In the genomic region with DNA sequence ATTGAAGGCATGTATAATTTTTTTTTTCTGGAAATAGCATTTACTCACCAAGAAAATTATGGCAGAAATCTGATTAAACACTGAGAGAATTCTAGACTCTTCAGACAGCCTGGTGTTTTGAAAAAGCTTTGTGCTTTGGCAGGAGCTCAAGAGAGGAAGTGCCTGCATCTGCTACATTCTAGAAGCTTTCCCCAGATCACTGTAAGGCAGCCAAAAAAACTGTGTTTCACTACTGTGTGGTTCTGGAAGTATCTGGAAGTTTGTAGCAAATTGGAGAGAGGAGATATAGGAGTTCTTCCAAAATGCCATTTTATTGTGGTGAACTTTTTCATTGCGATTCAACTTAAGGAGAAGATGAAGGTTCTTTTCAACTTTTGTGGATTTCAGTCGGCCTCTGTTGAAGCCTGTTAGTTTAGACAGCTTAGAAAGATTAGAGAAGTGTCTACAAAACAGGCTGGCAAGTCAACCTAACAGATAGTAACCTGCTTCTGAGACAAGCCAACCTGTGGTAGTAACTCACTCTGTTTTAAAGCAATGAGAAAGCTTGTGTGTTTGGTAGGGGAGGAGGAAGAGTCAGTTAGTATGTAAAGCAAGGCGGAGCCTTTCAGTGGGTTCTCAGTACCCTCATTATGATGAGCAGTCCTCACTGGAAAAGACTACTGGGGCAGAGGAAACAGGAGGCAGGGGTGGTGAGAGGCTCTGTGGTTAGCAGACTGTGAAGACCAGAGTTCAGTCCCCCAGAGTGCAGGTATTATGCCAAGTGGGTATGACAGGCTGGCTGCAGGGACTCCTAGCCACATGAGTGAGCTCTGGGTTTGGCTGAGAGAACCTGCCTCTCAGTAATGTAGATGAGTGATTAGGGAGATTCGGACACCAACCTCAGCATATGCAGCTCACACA, we compare ENCODE assay signal across 9 mouse cellular contexts. TPM values are rescaled to one million over a fixed set of nuclear protein-coding genes. Genes with fewer than 3 reads are reported as not detected.
DNase-seq lines count a peak whose midpoint lies in the region; ATAC-seq and TF ChIP-seq lines count a peak whose summit lies in the region.
"Had no signal": no experiment of that assay in that cellular context is flagged by ENCODE, and none has a peak within 500 bp of the region (broad histone marks: within the 10 kb centered on the region; RNA-seq: fewer than 3 reads in every experiment).

No protein-coding gene starts in this region.

- no peaks in the 10 kb centered on the region for H3K9me3 ChIP-seq in hindbrain, postnatal 0 days (ENCODE audit: low read length)
- H3K9me3 ChIP-seq in hindbrain, embryonic 13.5 days: no peaks in the 10 kb centered on the region
- H3K9me3 ChIP-seq in intestine, embryonic 15.5 days: no peaks in the 10 kb centered on the region

- no peak for TF ChIP-seq CTCF in hindbrain, postnatal 0 days (IDR thresholded peaks at IDR 0.05; ENCODE audit: low read depth)
- TF ChIP-seq CTCF in bone marrow macrophage, adult 2 months (IDR thresholded peaks at IDR 0.05; ENCODE audit: low read depth, low read length): no peak

- H3K36me3 ChIP-seq in hindbrain, postnatal 0 days (ENCODE audit: insufficient read depth, low read length): peaks cover 12% of the 10 kb centered on the region; the same call in 1 of the 2 replicates
- H3K36me3 ChIP-seq in hindbrain, embryonic 13.5 days: peaks cover 16% of the 10 kb centered on the region
- peaks cover 13% of the 10 kb centered on the region for H3K36me3 ChIP-seq in intestine, embryonic 15.5 days

- no peak for ATAC-seq in hindbrain, postnatal 0 days
- no peak for ATAC-seq in hindbrain, embryonic 13.5 days (ENCODE audit: low FRiP score)
- ATAC-seq in intestine, embryonic 15.5 days: no peak

- H3K4me2 ChIP-seq in hindbrain, postnatal 0 days (ENCODE audit: low read depth, low read length): no peak overlapping the region
- no peak overlapping the region for H3K4me2 ChIP-seq in hindbrain, embryonic 13.5 days
- H3K4me2 ChIP-seq in intestine, embryonic 15.5 days (replicated peaks): no peak overlapping the region

- H3K4me3 ChIP-seq in hindbrain, postnatal 0 days (ENCODE audit: low read length): no peak overlapping the region
- no peak overlapping the region for H3K4me3 ChIP-seq in hindbrain, embryonic 13.5 days
- H3K4me3 ChIP-seq in bone marrow macrophage, adult 2 months (ENCODE audit: insufficient read depth, low read length): no peak overlapping the region
- H3K4me3 ChIP-seq in intestine, embryonic 15.5 days (replicated peaks): no peak overlapping the region

- 70% methylated on average over 4 of the region's 4 CpGs for WGBS in hindbrain, postnatal 0 days
- 85% methylated on average over 4 of the region's 4 CpGs for WGBS in hindbrain, embryonic 13.5 days
- 70% methylated on average over 4 of the region's 4 CpGs for WGBS in intestine, embryonic 15.5 days

- no peaks in the 10 kb centered on the region; the same call in 1 of the 2 replicates for H3K4me1 ChIP-seq in hindbrain, postnatal 0 days (ENCODE audit: insufficient read depth, low read length)
- 0 out of 2 replicates have a peak, but pooled peaks cover 5% of the 10 kb centered on the region for H3K4me1 ChIP-seq in hindbrain, embryonic 13.5 days (replicated peaks)
- peaks cover 39% of the 10 kb centered on the region for H3K4me1 ChIP-seq in bone marrow macrophage, adult 2 months (ENCODE audit: control insufficient read depth, insufficient read depth, low read length)
- 0 out of 2 replicates have a peak, but pooled peaks cover 12% of the 10 kb centered on the region for H3K4me1 ChIP-seq in intestine, embryonic 15.5 days (replicated peaks)

- H3K9ac ChIP-seq in hindbrain, postnatal 0 days (replicated peaks; ENCODE audit: low read length): no peak overlapping the region
- H3K9ac ChIP-seq in hindbrain, embryonic 13.5 days: no peak overlapping the region
- no peak overlapping the region for H3K9ac ChIP-seq in intestine, embryonic 15.5 days

- H3K27me3 ChIP-seq in hindbrain, postnatal 0 days (ENCODE audit: insufficient read depth, low read length): no peaks in the 10 kb centered on the region
- no peaks in the 10 kb centered on the region for H3K27me3 ChIP-seq in hindbrain, embryonic 13.5 days
- H3K27me3 ChIP-seq in intestine, embryonic 15.5 days (replicated peaks): no peaks in the 10 kb centered on the region

- H3K27ac ChIP-seq in hindbrain, postnatal 0 days: peak overlapping the region; percentile 45; the same call in 1 of the 2 replicates
- H3K27ac ChIP-seq in hindbrain, embryonic 13.5 days: no peak overlapping the region
- H3K27ac ChIP-seq in bone marrow macrophage, adult 2 months (ENCODE audit: insufficient read depth, low read depth, low read length): peak overlapping the region; percentile 43
- H3K27ac ChIP-seq in intestine, embryonic 15.5 days: peak overlapping the region; percentile 52; the same call in 1 of the 2 replicates
- H3K27ac ChIP-seq: macrophage had no signal

- peak; percentile 76 for DNase-seq in hindbrain, postnatal 0 days (ENCODE audit: low spot score)
- peak; percentile 67 for DNase-seq in gastrocnemius, adult 18-20 months (ENCODE audit: low spot score)
- peak; percentile 35 to 80 for DNase-seq in left cerebral cortex, adult 9 months (ENCODE audit: low spot score in 2 of 2)
- DNase-seq in right cerebral cortex, adult 18-20 months: peak; percentile 80
- DNase-seq in ovary, postnatal 14 days (ENCODE audit: low spot score): no peak

- no peak for TF ChIP-seq POLR2A in bone marrow macrophage, adult 2 months (IDR thresholded peaks at IDR 0.05; ENCODE audit: borderline replicate concordance, low read depth, low read length)

RNA-seq across cellular contexts. Expression of gene P4ha1, which starts 12.1 kb away (rescaled TPM):
- total RNA-seq in hindbrain, postnatal 0 days (2014; rRNA removed): 17.6 and 18.3 TPM in 2 replicates
- 12.7 and 13.3 TPM in 2 replicates for polyA plus RNA-seq in hindbrain, postnatal 0 days (2015; fragmentation: Nextera tagmentation; extraction: Ambion mirVana)
- polyA plus RNA-seq in hindbrain, embryonic 13.5 days (2015; fragmentation: Nextera tagmentation; extraction: Ambion mirVana): 28.7 and 29.9 TPM in 2 replicates
- 58.7 and 59.2 TPM in 2 replicates for polyA plus RNA-seq in bone marrow macrophage, adult 2 months (2012; ENCODE audit: insufficient read depth, insufficient read length, missing spikeins)
- 10 to 100 TPM; 32.0 to 41.6 TPM for total RNA-seq in gastrocnemius, adult 18-20 months (2021)
- 64.7 and 73.8 TPM in 2 replicates for polyA plus RNA-seq in intestine, embryonic 15.5 days (2015; fragmentation: Nextera tagmentation; extraction: Ambion mirVana)
